ENCODE assay signal across 8 mouse cellular contexts in the genomic region with DNA sequence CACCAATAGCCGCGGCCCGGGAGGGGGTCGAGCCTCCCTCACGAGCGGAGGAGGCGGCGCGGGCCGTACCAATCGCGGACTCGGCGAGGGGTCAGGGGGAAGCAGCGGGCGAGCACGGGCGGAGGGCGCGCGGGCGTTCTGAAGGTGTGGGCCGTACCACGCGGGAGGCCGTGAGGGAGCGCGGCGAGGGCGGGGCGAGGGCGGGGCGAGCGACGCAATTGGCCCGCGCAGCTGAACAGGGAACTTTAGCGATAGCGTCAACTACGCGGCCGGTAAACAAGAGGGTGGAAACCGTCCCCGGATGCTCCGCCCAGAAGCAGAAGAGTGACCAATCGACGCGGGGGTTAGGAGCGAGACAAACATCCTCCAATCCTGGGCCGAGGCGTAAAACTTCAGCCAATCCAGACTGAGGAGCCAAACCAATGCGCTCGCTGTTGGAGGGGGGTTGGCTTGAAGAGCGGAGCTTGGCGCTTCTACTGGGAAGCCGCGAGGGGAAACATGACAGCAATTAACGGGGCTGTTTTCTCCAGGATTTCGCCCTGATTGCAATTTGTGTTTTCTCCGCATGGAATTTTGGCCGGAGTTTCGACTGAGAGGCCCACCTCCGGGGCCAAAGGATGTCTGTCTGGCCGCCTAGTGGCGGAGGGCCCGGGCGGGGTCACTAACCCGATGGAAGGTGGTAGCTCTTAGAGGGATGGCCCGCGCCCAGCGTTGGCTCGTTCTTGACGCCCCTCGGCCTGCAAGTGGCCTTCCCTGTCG. TPM values are rescaled to one million over a fixed set of nuclear protein-coding genes. Genes with fewer than 3 reads are reported as not detected.
DNase-seq lines count a peak whose midpoint lies in the region; ATAC-seq and TF ChIP-seq lines count a peak whose summit lies in the region.

TSS of gene Rmnd5a (minus strand) at position 146 of the 759 bp plus-strand sequence.

- H3K27me3 ChIP-seq in G1E (ENCODE audit: insufficient read depth, low read length) = no peaks in the 10 kb centered on the region
- no peaks in the 10 kb centered on the region; the same call in 1 of the 2 replicates for H3K27me3 ChIP-seq in forebrain, embryonic 16.5 days (replicated peaks; ENCODE audit: control insufficient read depth, insufficient read depth, low read length)
- H3K27me3 ChIP-seq in lung, embryonic 14.5 days (ENCODE audit: insufficient read depth, low read length) = no peaks in the 10 kb centered on the region
- no peaks in the 10 kb centered on the region for H3K27me3 ChIP-seq in thymus, adult 2 months (ENCODE audit: control insufficient read depth, insufficient read depth, low read length)

- intact Hi-C loops in heart, postnatal 36 days (cut with DNase I) = loop anchor here (1.0 to 5.0 kb wide), 5 partner anchors 54 to 467 kb away; partner anchors contain the start of genes Krcc1, Polr1a and Ptcd3

- peak; percentile 96 for DNase-seq in G1E (ENCODE audit: low spot score)
- DNase-seq in cerebellum, adult 18-20 months = peak; percentile 99
- peak; percentile 97 to 98 for DNase-seq in heart, postnatal 36 days
- peak; percentile 99 for DNase-seq in layer of hippocampus, adult 2 months (ENCODE audit: low spot score in 2 of 2)
- peak; percentile 99 for DNase-seq in lung, embryonic 14.5 days
- peak; percentile 99 for DNase-seq in thymus, adult 2 months

- H3K9me3 ChIP-seq in G1E (replicated peaks) = no peaks in the 10 kb centered on the region
- H3K9me3 ChIP-seq in forebrain, embryonic 16.5 days (ENCODE audit: control insufficient read depth, low read length) = no peaks in the 10 kb centered on the region
- H3K9me3 ChIP-seq in lung, embryonic 14.5 days (ENCODE audit: low read depth, low read length) = no peaks in the 10 kb centered on the region

- TF ChIP-seq POLR2A in olfactory bulb, adult 2 months (IDR thresholded peaks at IDR 0.05; ENCODE audit: insufficient read depth, low read depth, low read length) = peak; percentile 41; the same call in 1 of the 2 replicates
- TF ChIP-seq POLR2A in thymus, adult 2 months (IDR thresholded peaks at IDR 0.05; ENCODE audit: control insufficient read depth, extremely low read depth, insufficient read depth, low read length, poor library complexity) = peak; percentile 88

- H3K27ac ChIP-seq in forebrain, embryonic 16.5 days (ENCODE audit: low read length) = peak within 1 kb of the TSS; percentile 95
- peak within 1 kb of the TSS; percentile 99 for H3K27ac ChIP-seq in layer of hippocampus, adult 2 months
- peak within 1 kb of the TSS; percentile 97 for H3K27ac ChIP-seq in lung, embryonic 14.5 days (ENCODE audit: low read depth)
- peak within 1 kb of the TSS; percentile 99 for H3K27ac ChIP-seq in olfactory bulb, adult 2 months (ENCODE audit: insufficient read depth, low read depth, low read length)
- H3K27ac ChIP-seq in thymus, adult 2 months (ENCODE audit: control insufficient read depth, insufficient read depth, low read length) = peak within 1 kb of the TSS; percentile 62

- under 1% methylated on average over 65 of the region's 75 CpGs for WGBS in forebrain, embryonic 16.5 days
- under 1% methylated on average over 75 of the region's 75 CpGs for WGBS in lung, embryonic 14.5 days
- WGBS in olfactory bulb, adult 2 months = under 1% methylated on average over 75 of the region's 75 CpGs
- under 1% methylated on average over 75 of the region's 75 CpGs for WGBS in thymus, adult 2 months

- peak within 1 kb of the TSS; percentile 96 for H3K4me3 ChIP-seq in G1E (ENCODE audit: low read depth, low read length)
- H3K4me3 ChIP-seq in forebrain, embryonic 16.5 days (replicated peaks; ENCODE audit: low read length) = peak within 1 kb of the TSS; percentile 93
- peak within 1 kb of the TSS; percentile 83 for H3K4me3 ChIP-seq in layer of hippocampus, adult 2 months
- H3K4me3 ChIP-seq in lung, embryonic 14.5 days (ENCODE audit: low read depth, low read length) = peak within 1 kb of the TSS; percentile 96
- H3K4me3 ChIP-seq in olfactory bulb, adult 2 months (ENCODE audit: insufficient read depth, low read depth, low read length) = peak within 1 kb of the TSS; percentile 96
- H3K4me3 ChIP-seq in thymus, adult 2 months (ENCODE audit: control insufficient read depth, insufficient read depth, low read length) = peak within 1 kb of the TSS; percentile 87

- H3K4me1 ChIP-seq in G1E (ENCODE audit: insufficient read depth, low read depth, low read length) = peaks cover 46% of the 10 kb centered on the region
- peaks cover 24% of the 10 kb centered on the region for H3K4me1 ChIP-seq in forebrain, embryonic 16.5 days (replicated peaks; ENCODE audit: control insufficient read depth, insufficient read depth, low read length)
- H3K4me1 ChIP-seq in lung, embryonic 14.5 days (ENCODE audit: insufficient read depth) = peaks cover 9% of the 10 kb centered on the region
- peaks cover 7% of the 10 kb centered on the region; the same call in 1 of the 2 replicates for H3K4me1 ChIP-seq in olfactory bulb, adult 2 months (ENCODE audit: control insufficient read depth, insufficient read depth, low read length)
- peaks cover 10% of the 10 kb centered on the region for H3K4me1 ChIP-seq in thymus, adult 2 months (replicated peaks; ENCODE audit: control insufficient read depth, insufficient read depth, low read length)

- H3K36me3 ChIP-seq in G1E (replicated peaks) = no peaks in the 10 kb centered on the region
- H3K36me3 ChIP-seq in forebrain, embryonic 16.5 days (ENCODE audit: control insufficient read depth, insufficient read depth) = no peaks in the 10 kb centered on the region
- H3K36me3 ChIP-seq in lung, embryonic 14.5 days (ENCODE audit: insufficient read depth) = no peaks in the 10 kb centered on the region
- no peaks in the 10 kb centered on the region for H3K36me3 ChIP-seq in thymus, adult 2 months (ENCODE audit: control insufficient read depth, insufficient read depth, low read length)

- peak within 1 kb of the TSS; percentile 97 for H3K4me2 ChIP-seq in forebrain, embryonic 16.5 days (ENCODE audit: low read length)
- H3K4me2 ChIP-seq in lung, embryonic 14.5 days = peak within 1 kb of the TSS; percentile 97

- peak within 1 kb of the TSS; percentile 85 for H3K9ac ChIP-seq in forebrain, embryonic 16.5 days (replicated peaks; ENCODE audit: low read depth, low read length)
- H3K9ac ChIP-seq in lung, embryonic 14.5 days = peak within 1 kb of the TSS; percentile 92

- TF ChIP-seq CTCF in G1E (IDR thresholded peaks at IDR 0.05; ENCODE audit: low read depth, low read length) = no peak
- peak; percentile 80 for TF ChIP-seq CTCF in layer of hippocampus, adult 2 months (conservative IDR thresholded peaks at IDR 0.05)
- TF ChIP-seq CTCF in lung, embryonic 14.5 days (IDR thresholded peaks at IDR 0.05; ENCODE audit: low read depth) = peak; percentile 71
- TF ChIP-seq CTCF in olfactory bulb, adult 2 months (IDR thresholded peaks at IDR 0.05; ENCODE audit: insufficient read depth, low read depth, low read length) = peak; percentile 77; the same call in 1 of the 2 replicates
- peak; percentile 87 for TF ChIP-seq CTCF in thymus, adult 2 months (IDR thresholded peaks at IDR 0.05; ENCODE audit: borderline replicate concordance, control insufficient read depth, extremely low read depth, insufficient read depth, low read length, poor library complexity)

- peak; percentile 96 for ATAC-seq in G1E (ENCODE audit: extremely low read depth, insufficient number of reproducible peaks, low FRiP score, poor library complexity, severe bottlenecking)
- ATAC-seq in forebrain, embryonic 16.5 days = peak; percentile 98
- peak; percentile 99 for ATAC-seq in lung, embryonic 14.5 days (ENCODE audit: insufficient read depth)

RNA-seq across cellular contexts. Expression of gene Rmnd5a, which starts in this region (rescaled TPM):
- total RNA-seq in G1E (2014; fragmentation: Nextera tagmentation) (89.4 and 90.3 TPM in 2 replicates), G1E (2017) (51.9 and 65.9 TPM in 2 replicates)
- 7.4 and 7.8 TPM in 2 replicates for polyA plus RNA-seq in G1E (2012)
- polyA plus RNA-seq in forebrain, embryonic 16.5 days (2015; fragmentation: Nextera tagmentation; extraction: Ambion mirVana) = 8.4 and 9.4 TPM in 2 replicates
- total RNA-seq in heart, postnatal 36 days (2021) = 10 to 100 TPM; 74.7 to 79.6 TPM
- total RNA-seq in layer of hippocampus, adult 2 months (2021) = 10 to 100 TPM; 91.3 to 91.6 TPM
- polyA plus RNA-seq in lung, embryonic 14.5 days (2014; fragmentation: Nextera tagmentation; extraction: Ambion mirVana) = 9.1 and 9.4 TPM in 2 replicates
- 296 and 688 TPM in 2 replicates for polyA plus RNA-seq in olfactory bulb, adult 2 months (2012; ENCODE audit: insufficient read depth, insufficient read length, low replicate concordance, missing spikeins)
- polyA plus RNA-seq in thymus, adult 2 months (2012; rRNA removed) = 268 and 316 TPM in 2 replicates

Comparison
In these comparisons a context has a peak if more than half of its experiments do, and no peak if none do; other contexts are left out.
1. Peak in every context shown above with its lines: DNase-seq, ATAC-seq, H3K4me3 ChIP-seq and H3K27ac ChIP-seq.
2. RNA of gene Rmnd5a (polyA plus RNA-seq): 296 to 688 TPM in olfactory bulb, adult 2 months and 268 to 316 TPM in thymus, adult 2 months; 9.1 to 9.4 TPM in lung, embryonic 14.5 days, 8.4 to 9.4 TPM in forebrain, embryonic 16.5 days and 7.4 to 7.8 TPM in G1E; every median in the first group is over 10 times any median in the second.